Mouse (Mus musculus): ENCODE results near the gene Csrnp3. TPM values are rescaled to one million over a fixed set of nuclear protein-coding genes. Genes with fewer than 3 reads are reported as not detected.
"Not testable (repeated sequence)": the region's sequence is repeated elsewhere in the genome, so short reads cannot be mapped to it uniquely, and the experiment has no call there.

Gene Csrnp3
- total and polyA plus RNA-seq, 2 experiments from 2014 or later, result 46.2 to 98.2 TPM

DNA sequence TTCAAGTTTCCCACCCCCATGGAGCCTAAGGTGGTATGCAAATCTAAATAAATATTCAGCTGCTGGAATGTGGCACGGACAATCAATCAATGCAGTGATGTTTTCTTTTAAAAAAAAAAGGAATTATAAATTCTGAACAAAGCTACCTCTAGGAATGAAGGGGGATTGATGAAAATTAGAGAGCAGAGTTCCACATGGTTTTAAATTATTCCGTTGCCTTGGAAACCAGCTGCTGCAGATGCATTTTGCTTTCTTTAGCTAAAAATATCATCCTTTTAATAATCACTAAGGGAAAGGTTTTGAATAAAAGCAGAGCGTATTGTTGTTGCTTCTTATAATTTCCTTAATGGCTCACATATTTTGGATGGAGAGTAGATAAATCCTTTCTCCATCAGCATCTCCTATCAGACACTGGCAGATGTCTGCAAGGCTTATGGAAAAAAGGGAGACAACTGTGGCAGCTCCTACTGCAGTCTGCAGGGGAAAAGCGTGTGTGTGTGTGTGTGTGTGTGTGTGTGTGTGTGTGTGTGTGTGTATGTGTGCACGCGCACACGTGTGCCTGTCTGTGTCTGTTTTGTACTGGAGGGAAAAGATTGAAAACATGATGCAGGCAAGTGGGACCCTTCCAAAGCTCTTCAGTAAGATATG lies 2.0 kb downstream of the Csrnp3 start:
- no peaks in the 10 kb centered on the region for H3K9me3 ChIP-seq (ENCODE audit: low read length)
- peak; percentile 76 for DNase-seq
- no peaks in the 10 kb centered on the region for H3K27me3 ChIP-seq (ENCODE audit: insufficient read depth, low read length)
- H3K4me3 ChIP-seq (ENCODE audit: low read depth, low read length), result peak overlapping the region; percentile 55
- WGBS, result 22% methylated on average over 7 of the region's 7 CpGs
- H3K4me2 ChIP-seq (ENCODE audit: low read depth), result peak overlapping the region; percentile 57
- peak overlapping the region; percentile 74 for H3K9ac ChIP-seq
- peak; percentile 61 for ATAC-seq
- no peak for TF ChIP-seq CTCF (IDR thresholded peaks at IDR 0.05; ENCODE audit: low read depth)
- H3K4me1 ChIP-seq (ENCODE audit: insufficient read depth), result peaks cover 7% of the 10 kb centered on the region
- peak overlapping the region; percentile 82 for H3K27ac ChIP-seq (ENCODE audit: low read depth, low read length)
- H3K36me3 ChIP-seq (ENCODE audit: insufficient read depth), result no peaks in the 10 kb centered on the region

DNA sequence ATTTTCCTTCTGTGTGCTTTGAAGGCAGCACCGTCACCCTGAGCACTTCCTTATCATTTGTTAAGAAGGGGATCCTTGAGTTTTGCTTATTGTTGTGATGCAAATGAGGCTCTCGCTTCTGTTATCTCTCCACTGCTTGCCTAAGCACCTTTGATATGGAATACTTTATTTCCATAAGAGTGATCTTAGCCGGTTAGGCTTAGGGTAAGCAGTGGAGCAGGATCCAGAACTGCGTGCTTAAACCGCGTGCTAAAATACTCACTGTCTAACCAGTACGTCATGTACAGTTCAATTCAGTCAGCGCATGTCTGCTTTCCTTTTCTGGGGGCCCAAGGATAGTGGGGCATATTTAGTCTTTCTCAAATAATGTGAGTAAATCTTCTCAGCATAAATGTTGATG lies 3.1 kb downstream of the Csrnp3 start:
- H3K36me3 ChIP-seq (ENCODE audit: insufficient read depth), result no peaks in the 10 kb centered on the region
- H3K4me3 ChIP-seq (ENCODE audit: low read depth, low read length), result peak overlapping the region; percentile 55
- WGBS, result 20% methylated on average over 8 of the region's 8 CpGs
- peak; percentile 59 for ATAC-seq
- TF ChIP-seq CTCF (IDR thresholded peaks at IDR 0.05; ENCODE audit: low read depth), result no peak
- peaks cover 7% of the 10 kb centered on the region for H3K4me1 ChIP-seq (ENCODE audit: insufficient read depth)
- H3K27ac ChIP-seq (ENCODE audit: low read depth, low read length), result peak overlapping the region; percentile 74
- no peaks in the 10 kb centered on the region for H3K27me3 ChIP-seq (ENCODE audit: insufficient read depth, low read length)
- DNase-seq, result peak; percentile 65
- peak overlapping the region; percentile 51 for H3K9ac ChIP-seq
- H3K4me2 ChIP-seq (ENCODE audit: low read depth), result peak overlapping the region; percentile 57
- H3K9me3 ChIP-seq (ENCODE audit: low read length), result no peaks in the 10 kb centered on the region

DNA sequence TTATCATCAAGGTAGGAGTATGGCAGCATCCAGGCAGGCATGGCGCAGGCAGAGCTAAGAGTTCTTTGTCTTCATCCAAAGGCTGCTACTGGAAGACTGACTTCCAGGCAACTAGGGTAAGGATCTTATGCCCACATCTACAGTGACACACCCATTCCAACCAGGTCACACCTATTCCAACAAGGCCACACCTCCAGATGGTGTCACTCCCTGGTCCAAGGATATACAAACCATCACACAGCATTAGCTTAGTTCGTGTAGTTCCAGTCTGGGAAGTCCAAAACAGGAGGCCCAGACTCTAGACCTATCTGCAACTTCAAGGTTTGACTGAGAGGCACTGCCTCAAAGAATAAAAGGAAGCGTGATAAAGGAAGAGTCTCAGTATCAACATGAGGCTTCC lies 4.7 kb downstream of the Csrnp3 start:
- H3K9me3 ChIP-seq (ENCODE audit: low read length); H3K4me3 ChIP-seq (ENCODE audit: low read depth, low read length); H3K4me1 ChIP-seq (ENCODE audit: insufficient read depth); H3K4me2 ChIP-seq (ENCODE audit: low read depth); DNase-seq; H3K9ac ChIP-seq; H3K27ac ChIP-seq (ENCODE audit: low read depth, low read length); H3K36me3 ChIP-seq (ENCODE audit: insufficient read depth); H3K27me3 ChIP-seq (ENCODE audit: insufficient read depth, low read length); ATAC-seq: not testable (repeated sequence)
- 94% methylated on average over 3 of the region's 3 CpGs for WGBS

DNA sequence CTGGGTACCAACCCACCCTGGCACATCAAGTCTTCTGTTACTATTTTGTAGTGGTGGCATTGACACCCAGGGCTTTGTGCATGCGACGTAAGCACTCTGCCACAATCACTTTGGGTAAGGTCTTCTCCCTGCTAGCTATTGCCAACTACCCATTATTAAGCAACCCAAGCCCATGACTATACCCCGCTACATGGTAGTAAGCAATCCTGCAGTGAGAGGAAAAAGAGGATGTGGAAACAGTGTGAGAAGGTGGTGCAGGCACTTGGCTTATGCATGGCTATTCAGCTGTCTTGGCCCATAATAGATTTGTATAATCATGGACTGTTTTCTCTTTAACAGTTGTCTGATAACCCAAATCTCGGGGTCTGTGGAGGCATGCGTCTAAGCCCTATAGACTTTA lies 11.2 kb downstream of the Csrnp3 start:
- ATAC-seq, result no peak
- no peak overlapping the region for H3K9ac ChIP-seq
- H3K27me3 ChIP-seq (ENCODE audit: insufficient read depth, low read length), result no peaks in the 10 kb centered on the region
- H3K4me2 ChIP-seq (ENCODE audit: low read depth), result no peak overlapping the region
- H3K4me1 ChIP-seq (ENCODE audit: insufficient read depth), result peaks cover 4% of the 10 kb centered on the region; the same call in 1 of the 2 replicates
- WGBS, result 93% methylated on average over 5 of the region's 5 CpGs
- no peak for DNase-seq
- H3K4me3 ChIP-seq (ENCODE audit: low read depth, low read length), result no peak overlapping the region
- no peak overlapping the region for H3K27ac ChIP-seq (ENCODE audit: low read depth, low read length)
- no peaks in the 10 kb centered on the region for H3K9me3 ChIP-seq (ENCODE audit: low read length)
- no peak for TF ChIP-seq CTCF (IDR thresholded peaks at IDR 0.05; ENCODE audit: low read depth)
- H3K36me3 ChIP-seq (ENCODE audit: insufficient read depth), result no peaks in the 10 kb centered on the region

DNA sequence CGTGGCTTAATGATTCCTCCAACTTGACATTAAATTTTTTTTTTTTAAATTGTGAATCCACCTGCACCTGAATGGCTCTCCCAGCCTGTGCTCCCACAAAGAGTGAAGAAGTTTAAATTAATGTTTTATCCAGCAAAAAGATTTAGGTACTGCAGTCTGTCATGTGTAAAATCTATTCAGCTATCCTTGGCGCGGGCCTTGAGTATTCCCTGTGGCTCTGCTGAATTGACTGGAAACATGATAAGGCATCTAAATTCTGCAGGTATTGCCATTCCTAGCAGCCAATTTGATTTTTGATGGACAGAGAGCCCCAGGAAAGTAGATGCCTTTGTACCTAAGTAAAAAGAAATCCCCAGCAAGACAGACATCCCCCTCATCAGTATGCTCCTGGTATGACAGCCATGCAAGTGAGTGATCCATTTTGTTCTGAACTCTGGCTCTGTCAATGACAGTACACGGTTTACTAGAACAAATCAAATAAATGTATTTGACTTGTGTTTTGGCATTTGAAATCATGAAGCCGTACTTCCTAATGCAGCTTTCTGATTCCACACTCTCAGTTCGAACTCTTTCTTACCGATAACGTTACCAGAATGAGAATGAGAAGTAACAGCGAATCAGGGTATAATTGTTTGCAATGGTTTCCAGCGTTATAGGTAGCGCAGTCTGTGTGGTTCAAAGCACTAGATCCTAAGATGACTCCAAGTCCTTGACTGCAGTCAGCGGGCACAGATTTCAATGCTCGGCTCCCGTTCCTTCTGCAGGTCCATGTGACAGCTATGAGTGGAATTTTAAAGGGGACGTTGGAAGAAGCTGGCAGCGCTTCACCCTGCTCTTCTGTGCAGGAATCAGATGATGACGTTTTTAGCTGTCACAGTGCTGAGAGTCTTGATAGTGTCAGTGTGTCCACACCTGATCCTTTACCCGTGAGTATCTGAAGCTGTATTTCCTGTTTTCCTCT lies 14.5 kb downstream of the Csrnp3 start:
- H3K4me1 ChIP-seq (ENCODE audit: insufficient read depth), result peaks cover 7% of the 10 kb centered on the region; the same call in 1 of the 2 replicates
- H3K9me3 ChIP-seq (ENCODE audit: low read length), result no peaks in the 10 kb centered on the region
- WGBS, result 62% methylated on average over 18 of the region's 18 CpGs
- no peak overlapping the region for H3K9ac ChIP-seq
- peak; percentile 22; the same call in 1 of the 2 replicates for TF ChIP-seq CTCF (IDR thresholded peaks at IDR 0.05; ENCODE audit: low read depth)
- peak; percentile 25 for DNase-seq
- H3K27ac ChIP-seq (ENCODE audit: low read depth, low read length), result peak overlapping the region; percentile 45
- no peaks in the 10 kb centered on the region for H3K36me3 ChIP-seq (ENCODE audit: insufficient read depth)
- peak; percentile 42 for ATAC-seq
- no peak overlapping the region for H3K4me2 ChIP-seq (ENCODE audit: low read depth)
- H3K27me3 ChIP-seq (ENCODE audit: insufficient read depth, low read length), result no peaks in the 10 kb centered on the region
- no peak overlapping the region for H3K4me3 ChIP-seq (ENCODE audit: low read depth, low read length)

DNA sequence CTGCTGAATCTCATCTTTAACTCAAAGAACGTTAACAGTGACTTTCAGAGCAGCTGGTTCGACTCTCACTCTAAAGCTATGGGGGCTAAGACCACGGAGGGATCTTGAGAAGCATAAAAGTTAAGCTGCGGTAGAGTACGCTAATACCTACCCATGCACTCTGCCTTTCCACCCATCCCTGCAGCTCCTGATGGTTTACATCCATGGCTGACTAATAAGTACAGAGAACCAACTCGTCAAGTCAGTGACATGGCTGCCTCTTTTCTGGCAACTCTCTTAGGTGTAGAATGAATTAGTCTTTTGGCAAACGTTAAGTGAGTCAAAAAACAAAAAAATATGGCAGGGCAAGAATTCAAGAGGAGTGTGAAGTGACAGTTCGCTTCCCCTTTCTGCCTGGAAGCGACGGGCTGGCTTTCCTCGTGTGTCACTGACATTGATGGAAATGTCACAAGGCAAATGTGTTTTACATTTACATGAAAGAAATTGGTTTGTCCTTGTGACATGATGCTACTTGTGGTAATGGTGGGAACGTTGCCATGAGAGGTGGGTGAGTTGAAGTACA lies 19.3 kb downstream of the Csrnp3 start:
- Histone ChIP-seq H3K9me3 (ENCODE audit: low read length) (no peaks in the 10 kb centered on the region), H3K4me1 (ENCODE audit: insufficient read depth) (peaks cover 7% of the 10 kb centered on the region; the same call in 1 of the 2 replicates), H3K4me2 (ENCODE audit: low read depth) (no peak overlapping the region), H3K27me3 (ENCODE audit: insufficient read depth, low read length) (no peaks in the 10 kb centered on the region), H3K4me3 (ENCODE audit: low read depth, low read length) (no peak overlapping the region), H3K9ac (no peak overlapping the region), H3K36me3 (ENCODE audit: insufficient read depth) (no peaks in the 10 kb centered on the region), H3K27ac (ENCODE audit: low read depth, low read length) (no peak overlapping the region)
- 54% methylated on average over 12 of the region's 12 CpGs for WGBS
- peak; percentile 47 for DNase-seq
- ATAC-seq, result peak; percentile 73
- no peak for TF ChIP-seq CTCF (IDR thresholded peaks at IDR 0.05; ENCODE audit: low read depth)

Measured in forebrain, postnatal 0 days (tissue).